Mouse (Mus musculus) heart, adult 2 months (tissue): Measurements from ENCODE around the gene Cflar.

ENCODE experiments used
- CTCF ChIP-seq: fragments of 200-600 bp; IDR thresholded peaks from 2 replicates; pipeline ENCODE4 v1.8.1; 2022; ENCODE audit warnings: antibody characterized with exemption, mild to moderate bottlenecking, moderate library complexity
- EP300 ChIP-seq: fragments of 200-500 bp; IDR thresholded peaks from 2 replicates; pipeline ENCODE4 v1.6.1; 2011; ENCODE audit warnings: low read depth, low read length, control low read depth; ENCODE audit not compliant: insufficient read depth

- TF ChIP-seq EP300 (no peak), CTCF (no peak)
Observed at GRCm38 (mm10) chr1:58794705-58795104, 83.4 kb downstream of the Cflar start.
